Comparison of ENCODE assay signal across 13 mouse cellular contexts in genomic region chr6:130031493-130032089, GRCm38 (mm10). TPM values are rescaled to one million over a fixed set of nuclear protein-coding genes. Genes with fewer than 3 reads are reported as not detected.
DNase-seq lines count a peak whose midpoint lies in the region; ATAC-seq lines count a peak whose summit lies in the region.
"Had no signal": no experiment of that assay in that cellular context is flagged by ENCODE, and none has a peak within 500 bp of the region (broad histone marks: within the 10 kb centered on the region; RNA-seq: fewer than 3 reads in every experiment).

No protein-coding gene starts in this region.

- peak; percentile 13 for DNase-seq in CD4-positive helper T cell, adult 2 months (ENCODE audit: low read depth, low spot score)
- DNase-seq in heart, adult 8-10 months (ENCODE audit: low spot score): peak; percentile 14
- DNase-seq in spleen, postnatal 36 days (ENCODE audit: low spot score in 2 of 2): peak; percentile 7 to 9
- DNase-seq in thymus, postnatal 25 days: peak; percentile 11

- ATAC-seq in granulocyte monocyte progenitor cell, adult 5-6 weeks (replicated peaks; ENCODE audit: poor library complexity, severe bottlenecking): peak; percentile 46; the same call in 1 of the 2 replicates
- ATAC-seq in hematopoietic stem cell, adult 5-6 weeks (replicated peaks in 1 of 2; ENCODE audit: insufficient read depth in 1 of 2, low FRiP score in 2 of 2, low TSS enrichment in 1 of 2, low read depth in 1 of 2, poor library complexity in 2 of 2, severe bottlenecking in 2 of 2): peak; percentile 42 to 69; a peak in 3 of 4 replicates
- peak; percentile 63 for ATAC-seq in megakaryocyte progenitor cell, adult 5-6 weeks (replicated peaks; ENCODE audit: poor library complexity)

RNA-seq across cellular contexts. Expression of gene Klra6, which starts 4.8 kb away (rescaled TPM):
- not detected in 2 replicates for total RNA-seq in granulocyte monocyte progenitor cell, adult 5-6 weeks (2014; fragmentation: Nextera tagmentation)
- total RNA-seq in granulocyte monocyte progenitor cell, adult 5-6 weeks (2017): not detected in 2 replicates
- not detected for total RNA-seq in heart, adult 8-10 months (2022)
- not detected in 2 replicates for total RNA-seq in hematopoietic stem cell, adult 5-6 weeks (2017)
- not detected in 2 replicates for total RNA-seq in megakaryocyte progenitor cell, adult 5-6 weeks (2015)
- total RNA-seq in megakaryocyte progenitor cell, adult 5-6 weeks (2017): not detected in 2 replicates
- total RNA-seq: adrenal gland, postnatal 10 days; adrenal gland, postnatal 25 days; adrenal gland, postnatal 4 days; ES-E14; forebrain, postnatal 0 days; MEL had no signal

RNA-seq across cellular contexts. Expression of gene Klra4, which starts 35.5 kb away (rescaled TPM):
- not detected in 2 replicates for total RNA-seq in granulocyte monocyte progenitor cell, adult 5-6 weeks (2014; fragmentation: Nextera tagmentation)
- total RNA-seq in granulocyte monocyte progenitor cell, adult 5-6 weeks (2017): not detected in 2 replicates
- not detected for total RNA-seq in heart, adult 8-10 months (2022)
- total RNA-seq in hematopoietic stem cell, adult 5-6 weeks (2017): not detected in 2 replicates
- not detected in 2 replicates for total RNA-seq in megakaryocyte progenitor cell, adult 5-6 weeks (2015)
- total RNA-seq in megakaryocyte progenitor cell, adult 5-6 weeks (2017): not detected in 2 replicates
- total RNA-seq: adrenal gland, postnatal 10 days; adrenal gland, postnatal 25 days; adrenal gland, postnatal 4 days; ES-E14; forebrain, postnatal 0 days; MEL had no signal

Comparison
In these comparisons a context has a peak if more than half of its experiments do, and no peak if none do; other contexts are left out.
1. Peak in every context shown above with its lines: DNase-seq and ATAC-seq.